Mouse (Mus musculus): ENCODE data around the gene Igsf8.

GRCm38 (mm10) chr1:172278328-172278727 is 16.9 kb downstream of the Igsf8 start:
- TF ChIP-seq CTCF (IDR thresholded peaks at IDR 0.05; ENCODE audit: extremely low read depth, insufficient read length, insufficient replicate concordance, low read depth, low read length) (no peak), POLR2A (IDR thresholded peaks at IDR 0.05; ENCODE audit: low read depth, low read length) (no peak)
